Mouse (Mus musculus) CH12.LX (cell line): ENCODE results near the gene Phf1. TPM values are rescaled to one million over a fixed set of nuclear protein-coding genes. Genes with fewer than 3 reads are reported as not detected.

ENCODE experiments used
- DNase-seq: peaks from one replicate; pipeline ENCODE4 v3.0.0-alpha.2; 2013; ENCODE audit errors: extremely low read depth
- H3K27ac ChIP-seq: 2 replicates; pipeline ENCODE4 v1.5.1; 2012; ENCODE audit warnings: low read depth, mild to moderate bottlenecking, control low read depth, moderate library complexity; ENCODE audit not compliant: insufficient read depth
- H3K27me3 ChIP-seq: replicated peaks from 2 replicates; pipeline ENCODE3; 2012; ENCODE audit warnings: inconsistent platforms
- H3K36me3 ChIP-seq, 2 experiments: replicated peaks in 1 of 2; 2 replicates each; pipeline versions ENCODE3 to v1.6.1; 2012; ENCODE audit warnings: inconsistent platforms in 1 of 2, low read length in 1 of 2, mild to moderate bottlenecking in 1 of 2, mixed read lengths in 1 of 2, moderate library complexity in 1 of 2; ENCODE audit not compliant: control insufficient read depth in 1 of 2, insufficient read depth in 1 of 2
- H3K4me1 ChIP-seq, 2 experiments: 2 replicates each; pipeline ENCODE4 v1.6.1; 2012; ENCODE audit warnings: inconsistent platforms in 1 of 2, moderate library complexity in 1 of 2; ENCODE audit not compliant: insufficient read depth in 2 of 2, control insufficient read depth in 1 of 2
- H3K4me2 ChIP-seq: 2 replicates; pipeline ENCODE4 v1.6.1; 2012; ENCODE audit warnings: low read depth, mild to moderate bottlenecking, control low read depth; ENCODE audit not compliant: poor library complexity, insufficient read depth, severe bottlenecking
- H3K4me3 ChIP-seq, 3 experiments: fragments of 150-350 bp in 1 of 3; sonication (generic) in 1 of 3; replicated peaks in 1 of 3; 2 replicates each; pipeline versions ENCODE3 to v1.5.1; 2011 to 2012; ENCODE audit warnings: low read depth in 2 of 3, low read length in 2 of 3, mild to moderate bottlenecking in 2 of 3, moderate library complexity in 2 of 3, control low read depth in 1 of 3, improper control_type of control experiment in 1 of 3, inconsistent platforms in 1 of 3, mixed read lengths in 1 of 3; ENCODE audit not compliant: poor library complexity in 1 of 3
- H3K79me2 ChIP-seq: replicated peaks from 2 replicates; pipeline ENCODE4 v1.6.1; 2012; ENCODE audit warnings: mild to moderate bottlenecking, moderate library complexity; ENCODE audit not compliant: control insufficient read depth, poor library complexity, insufficient read depth, severe bottlenecking; ENCODE audit errors: extremely low read depth
- H3K9ac ChIP-seq: 2 replicates; pipeline ENCODE4 v1.6.1; 2012; ENCODE audit warnings: low read depth, mild to moderate bottlenecking, control low read depth, moderate library complexity; ENCODE audit not compliant: insufficient read depth
- H3K9me3 ChIP-seq: replicated peaks from 2 replicates; pipeline ENCODE3; 2012; ENCODE audit warnings: low read length, inconsistent platforms, mixed read lengths
- E2F4 ChIP-seq: IDR thresholded peaks from 2 replicates; pipeline ENCODE4 v1.6.1; 2011; ENCODE audit warnings: low read depth, low read length, improper control_type of control experiment; ENCODE audit not compliant: insufficient replicate concordance
- EP300 ChIP-seq: IDR thresholded peaks from 2 replicates; pipeline ENCODE4 v1.6.1; 2011; ENCODE audit warnings: low read length, improper control_type of control experiment
- ETS1 ChIP-seq: conservative IDR thresholded peaks from 2 replicates; pipeline ENCODE4 v1.6.1; 2012; ENCODE audit warnings: low read depth, mild to moderate bottlenecking, inconsistent platforms, low read length, improper control_type of control experiment, moderate library complexity
- HCFC1 ChIP-seq: IDR thresholded peaks from 2 replicates; pipeline ENCODE4 v1.6.1; 2012; ENCODE audit warnings: low read depth, mild to moderate bottlenecking, inconsistent platforms, low read length, improper control_type of control experiment
- JUN ChIP-seq: IDR thresholded peaks from 2 replicates; pipeline ENCODE4 v1.6.1; 2011; ENCODE audit warnings: low read depth, mild to moderate bottlenecking, low read length, improper control_type of control experiment, moderate library complexity; ENCODE audit not compliant: insufficient read depth
- KAT2A ChIP-seq: IDR thresholded peaks from 2 replicates; pipeline ENCODE4 v1.6.1; 2012; ENCODE audit warnings: low read length, improper control_type of control experiment, inconsistent platforms; ENCODE audit not compliant: insufficient replicate concordance
- MXI1 ChIP-seq: IDR thresholded peaks from 2 replicates; pipeline ENCODE4 v1.6.1; 2011; ENCODE audit warnings: mild to moderate bottlenecking, low read depth, low read length, improper control_type of control experiment
- NRF1 ChIP-seq: IDR thresholded peaks from 2 replicates; pipeline ENCODE4 v1.6.1; 2014; ENCODE audit warnings: low read depth, mild to moderate bottlenecking, inconsistent platforms, low read length, improper control_type of control experiment, moderate library complexity
- PAX5 ChIP-seq: IDR thresholded peaks from 2 replicates; pipeline ENCODE4 v1.6.1; 2012; ENCODE audit warnings: low read length, inconsistent platforms, mixed read lengths
- RCOR1 ChIP-seq: conservative IDR thresholded peaks from 2 replicates; pipeline ENCODE4 v1.6.1; 2012; ENCODE audit warnings: low read depth, mild to moderate bottlenecking, inconsistent platforms, low read length, improper control_type of control experiment
- USF1 ChIP-seq: IDR thresholded peaks from 2 replicates; pipeline ENCODE4 v1.6.1; 2014; ENCODE audit warnings: low read depth, mild to moderate bottlenecking, inconsistent platforms, low read length, improper control_type of control experiment
- ZC3H11A ChIP-seq: IDR thresholded peaks from 2 replicates; pipeline ENCODE4 v1.6.1; 2012; ENCODE audit warnings: low read depth, mild to moderate bottlenecking, inconsistent platforms, low read length, improper control_type of control experiment
- ZKSCAN1 ChIP-seq: IDR thresholded peaks from 2 replicates; pipeline ENCODE4 v1.6.1; 2012; ENCODE audit warnings: low read depth, inconsistent platforms, low read length, improper control_type of control experiment, borderline replicate concordance
- ZMIZ1 ChIP-seq: IDR thresholded peaks from 2 replicates; pipeline ENCODE4 v1.6.1; 2012; ENCODE audit warnings: low read depth, mild to moderate bottlenecking, inconsistent platforms, low read length, improper control_type of control experiment
- dilution Hi-C: fragments of 300-500 bp; cut with MboI; formaldehyde crosslinking; loops from 2 replicates; pipeline ENCODE4 v1.14.3; 2020; ENCODE audit warnings: low sequenced_read_pairs; ENCODE audit not compliant: extremely low pct_unique_long_range_greater_than_20kb, extremely low pct_ligation_motif_present
- in situ Hi-C: fragments of 300-500 bp; cut with MboI; formaldehyde crosslinking; loops from 3 replicates; pipeline ENCODE4 v1.14.3; 2019; ENCODE audit warnings: low sequenced_read_pairs, low pct_ligation_motif_present, low pct_unique_long_range_greater_than_20kb, mixed read lengths
- polyA plus RNA-seq: library from polyadenylated mRNA; unstranded; fragments of >175 nt; gene quantifications from 2 replicates; pipeline ENCODE4 v1.2.1, GENCODE M21; 2012; ENCODE audit warnings: low read depth; ENCODE audit not compliant: insufficient read length
- total RNA-seq, 2 experiments: library from RNA; depleted of rRNA; stranded (reverse); fragments of 300-350 nt in 1 of 2; fragments of >200 nt in 1 of 2; gene quantifications; 2 replicates each; pipeline ENCODE4 v1.2.3; 2012 to 2014

The Phf1 gene
- total and polyA plus RNA-seq, 3 experiments, result 1.7 to 4.1 (median 3.5) TPM

GRCm38 (mm10) chr17:26936453-26936852 is 3.6 kb downstream of the Phf1 start:
- H3K27ac ChIP-seq, result no peak overlapping the region
- peaks cover 5 to 54% of the 10 kb centered on the region in 2 experiments; a peak in 3 of 4 replicates for H3K4me1 ChIP-seq
- DNase-seq, result no peak
- no peaks in the 10 kb centered on the region for H3K27me3 ChIP-seq
- no peak overlapping the region for H3K9ac ChIP-seq
- H3K36me3 ChIP-seq, result peaks cover 38 to 50% of the 10 kb centered on the region in 2 experiments
- H3K4me3 ChIP-seq, result no peak overlapping the region
- in situ Hi-C loops, result no loop called here
- TF ChIP-seq KAT2A (no peak), RCOR1 (no peak), E2F4 (no peak), USF1 (no peak), PAX5 (no peak), ZC3H11A (no peak), EP300 (no peak), HCFC1 (no peak), MXI1 (no peak)
- H3K79me2 ChIP-seq, result peaks cover 6% of the 10 kb centered on the region
- no peak overlapping the region for H3K4me2 ChIP-seq
- dilution Hi-C loops, result no loop called here
- no peaks in the 10 kb centered on the region for H3K9me3 ChIP-seq

GRCm38 (mm10) chr17:26936921-26937695 is 4.3 kb downstream of the Phf1 start:
- Histone ChIP-seq H3K4me2 (peak overlapping the region; percentile 91; the same call in 1 of the 2 replicates), H3K9me3 (no peaks in the 10 kb centered on the region), H3K27me3 (peaks cover 2% of the 10 kb centered on the region), H3K9ac (no peak overlapping the region; the same call in 1 of the 2 replicates), H3K4me3 (no peak overlapping the region), H3K27ac (no peak overlapping the region), H3K4me1 (peaks cover 5 to 49% of the 10 kb centered on the region in 2 experiments; a peak in 3 of 4 replicates), H3K36me3 (peaks cover 38 to 45% of the 10 kb centered on the region in 2 experiments), H3K79me2 (peaks cover 6% of the 10 kb centered on the region)
- in situ Hi-C loops (no loop called here), dilution Hi-C loops (no loop called here)
- no peak for DNase-seq
- TF ChIP-seq E2F4, result no peak
- TF ChIP-seq ETS1, result no peak
- no peak for TF ChIP-seq ZKSCAN1
- TF ChIP-seq ZMIZ1, result no peak
- TF ChIP-seq JUN, result no peak
- no peak for TF ChIP-seq NRF1
- TF ChIP-seq EP300, result no peak
